Mouse (Mus musculus) intestine, embryonic 16.5 days (tissue): ENCODE results near the gene Kansl3. TPM values are rescaled to one million over a fixed set of nuclear protein-coding genes. Genes with fewer than 3 reads are reported as not detected.
A peak's percentile ranks its signal among the peaks of the same experiment; 100 is the strongest.

Source experiments
- ATAC-seq: fragments of 200-750 bp; cut with Nextera tagmentation; 2 replicates; pipeline ENCODE4 v1.8.0; 2017; ENCODE audit warnings: moderate TSS enrichment, moderate library complexity
- H3K27ac ChIP-seq: fragments of 300-500 bp; sonication (generic); 2 replicates; pipeline ENCODE4 v1.5.1; 2014; ENCODE audit warnings: mild to moderate bottlenecking, low read length
- H3K27me3 ChIP-seq: fragments of 300-500 bp; sonication (generic); replicated peaks from 2 replicates; pipeline ENCODE4 v1.6.1; 2014; ENCODE audit warnings: low read length, control low read depth, mixed read lengths; ENCODE audit not compliant: control insufficient read depth, insufficient read depth
- H3K36me3 ChIP-seq: fragments of 300-500 bp; sonication (generic); 2 replicates; pipeline ENCODE4 v1.6.1; 2014; ENCODE audit warnings: low read length, control low read depth; ENCODE audit not compliant: control insufficient read depth, insufficient read depth
- H3K4me1 ChIP-seq: fragments of 300-500 bp; sonication (generic); 2 replicates; pipeline ENCODE4 v1.6.1; 2014; ENCODE audit warnings: low read length, control low read depth, mixed read lengths; ENCODE audit not compliant: control insufficient read depth, insufficient read depth
- H3K4me2 ChIP-seq: fragments of 300-500 bp; sonication (generic); 2 replicates; pipeline ENCODE4 v1.6.1; 2014; ENCODE audit warnings: low read depth, low read length, control low read depth
- H3K4me3 ChIP-seq: fragments of 300-500 bp; sonication (generic); 2 replicates; pipeline ENCODE4 v1.5.1; 2014; ENCODE audit warnings: mild to moderate bottlenecking, low read length
- H3K9ac ChIP-seq: fragments of 300-500 bp; sonication (generic); 2 replicates; pipeline ENCODE4 v1.6.1; 2014; ENCODE audit warnings: low read depth, low read length
- H3K9me3 ChIP-seq: fragments of 300-500 bp; sonication (generic); 2 replicates; pipeline ENCODE4 v1.6.1; 2016; ENCODE audit warnings: low read length, control low read depth; ENCODE audit not compliant: control insufficient read depth
- whole genome bisulfite sequencing: fragments of 180-500 bp; shearing (Covaris S2); extraction: QIAGEN DNeasy Blood & Tissue Kit; methylation state at CpG from one replicate; pipeline ENCODE4 v1.1.7; 2014; 5-methylcytosine and 5-hydroxymethylcytosine counted together
- polyA plus RNA-seq: library from polyadenylated mRNA; unstranded; fragments of >200 nt; fragmentation: Nextera tagmentation; extraction: Ambion mirVana; gene quantifications from 2 replicates; pipeline ENCODE4 v1.2.1, GENCODE M21; 2015

The Kansl3 gene
- polyA plus RNA-seq, 1 experiment from 2014 or later, result 33.8 TPM

GRCm38 (mm10) chr1:36307495-36308280, 61.3 kb downstream of the Kansl3 start, which contains the start of gene Arid5a:
Gene Arid5a, plus strand, starts transcription at chr1:36307733.
- peaks cover 12% of the 10 kb centered on the region; the same call in 1 of the 2 replicates for H3K4me1 ChIP-seq
- no peaks in the 10 kb centered on the region for H3K36me3 ChIP-seq
- H3K9ac ChIP-seq, result peak within 1 kb of the TSS; percentile 76
- H3K4me2 ChIP-seq, result peak within 1 kb of the TSS; percentile 88
- peak; percentile 91 for ATAC-seq
- H3K9me3 ChIP-seq, result no peaks in the 10 kb centered on the region
- H3K27ac ChIP-seq, result no peak within 1 kb of the TSS; the same call in 1 of the 2 replicates
- under 1% methylated on average over 63 of the region's 65 CpGs for WGBS
- peaks cover 17% of the 10 kb centered on the region; the same call in 1 of the 2 replicates for H3K27me3 ChIP-seq
- peak within 1 kb of the TSS; percentile 71 for H3K4me3 ChIP-seq

- 69% methylated on average over 7 of the region's 7 CpGs for WGBS
- Histone ChIP-seq H3K4me3 (no peak overlapping the region), H3K36me3 (no peaks in the 10 kb centered on the region), H3K9ac (no peak overlapping the region), H3K4me1 (peaks cover 12% of the 10 kb centered on the region; the same call in 1 of the 2 replicates), H3K27me3 (peaks cover 17% of the 10 kb centered on the region; the same call in 1 of the 2 replicates), H3K27ac (no peak overlapping the region), H3K9me3 (no peaks in the 10 kb centered on the region), H3K4me2 (no peak overlapping the region)
- peak; percentile 14 for ATAC-seq
Measured at GRCm38 (mm10) chr1:36307121-36307494, 61.9 kb downstream of the Kansl3 start.

DNA sequence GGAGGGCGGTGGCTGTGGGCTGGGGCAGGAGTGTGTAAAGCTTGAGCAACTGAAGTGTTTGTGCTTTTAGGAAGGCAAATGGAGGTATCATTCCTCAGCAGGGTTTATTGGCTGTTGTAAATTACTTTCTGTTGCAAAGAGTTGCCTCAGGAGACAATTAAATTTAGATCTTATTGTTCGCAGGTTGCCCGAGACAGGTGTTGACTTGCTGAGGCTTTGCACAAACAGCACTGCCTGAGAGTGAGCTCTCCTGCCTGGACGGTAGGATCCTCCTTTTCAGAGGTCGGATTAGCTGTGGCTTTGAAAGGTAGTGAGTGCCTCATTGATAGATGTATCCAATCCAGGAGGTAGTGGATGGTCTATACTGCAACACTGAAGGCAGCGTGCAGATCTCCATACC, 62.9 kb downstream of the Kansl3 start:
- Histone ChIP-seq H3K9ac (no peak overlapping the region), H3K4me2 (no peak overlapping the region), H3K36me3 (no peaks in the 10 kb centered on the region), H3K27me3 (peaks cover 17% of the 10 kb centered on the region; the same call in 1 of the 2 replicates), H3K9me3 (no peaks in the 10 kb centered on the region), H3K27ac (no peak overlapping the region), H3K4me1 (peaks cover 12% of the 10 kb centered on the region; the same call in 1 of the 2 replicates), H3K4me3 (no peak overlapping the region)
- 66% methylated on average over 6 of the region's 6 CpGs for WGBS
- no peak for ATAC-seq

DNA sequence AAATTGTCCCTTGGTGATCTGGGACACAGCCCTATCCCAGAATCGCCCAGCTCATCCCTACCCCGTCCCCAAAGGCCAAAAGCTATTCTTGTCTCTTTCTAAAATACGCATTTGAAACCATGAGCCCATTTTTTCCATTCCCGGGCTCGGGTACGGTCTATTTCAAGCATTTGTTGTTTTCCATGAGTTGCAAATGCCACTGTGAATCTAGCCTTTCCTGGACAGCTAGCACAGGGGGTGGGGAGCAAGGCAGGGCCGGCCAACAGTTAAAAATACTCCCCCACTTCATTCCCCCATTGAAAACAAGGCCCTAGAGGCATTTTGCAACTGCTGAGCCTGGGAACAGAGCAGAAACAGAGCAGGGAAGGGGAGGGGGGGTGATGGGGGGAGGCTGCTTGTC, 64.2 kb downstream of the Kansl3 start:
- Histone ChIP-seq H3K9me3 (no peaks in the 10 kb centered on the region), H3K27ac (no peak overlapping the region), H3K36me3 (no peaks in the 10 kb centered on the region), H3K4me3 (no peak overlapping the region), H3K9ac (no peak overlapping the region), H3K4me2 (no peak overlapping the region), H3K4me1 (peaks cover 12% of the 10 kb centered on the region; the same call in 1 of the 2 replicates), H3K27me3 (peaks cover 12% of the 10 kb centered on the region; the same call in 1 of the 2 replicates)
- WGBS, result 67% methylated on average over 7 of the region's 7 CpGs
- no peak for ATAC-seq

GRCm38 (mm10) chr1:36303381-36304320, 65.3 kb downstream of the Kansl3 start:
- peak; percentile 54 for ATAC-seq
- Histone ChIP-seq H3K9me3 (no peaks in the 10 kb centered on the region), H3K9ac (peak overlapping the region; percentile 56), H3K4me3 (peak overlapping the region; percentile 44), H3K4me1 (peaks cover 10% of the 10 kb centered on the region; the same call in 1 of the 2 replicates), H3K27me3 (peaks cover 5% of the 10 kb centered on the region; the same call in 1 of the 2 replicates), H3K36me3 (no peaks in the 10 kb centered on the region), H3K27ac (no peak overlapping the region), H3K4me2 (peak overlapping the region; percentile 75)
- WGBS, result 9% methylated on average over 30 of the region's 30 CpGs

DNA sequence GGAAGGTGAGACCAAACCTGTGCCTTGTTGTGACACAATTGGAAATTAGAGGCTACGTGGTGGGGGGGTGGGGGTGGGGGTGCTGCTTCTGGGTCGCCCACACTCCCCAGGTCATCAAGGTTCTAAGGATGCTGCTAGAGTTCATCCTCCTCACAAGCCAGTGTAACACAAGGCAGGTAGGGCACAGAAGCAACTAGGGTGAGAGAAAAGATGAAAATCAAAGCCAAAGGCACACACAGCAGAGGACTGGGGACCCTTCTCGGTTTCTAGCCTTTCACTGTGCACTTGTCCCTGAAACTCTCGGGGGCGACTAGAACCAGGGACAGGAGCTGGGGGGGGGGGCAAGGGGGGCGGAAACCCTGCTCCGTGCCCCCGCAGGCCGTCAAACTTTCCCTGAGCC, 66.0 kb downstream of the Kansl3 start:
- Histone ChIP-seq H3K9ac (peak overlapping the region; percentile 56), H3K4me3 (peak overlapping the region; percentile 44), H3K27ac (no peak overlapping the region), H3K4me1 (peaks cover 6% of the 10 kb centered on the region; the same call in 1 of the 2 replicates), H3K9me3 (no peaks in the 10 kb centered on the region), H3K36me3 (no peaks in the 10 kb centered on the region), H3K27me3 (peaks cover 5% of the 10 kb centered on the region; the same call in 1 of the 2 replicates), H3K4me2 (peak overlapping the region; percentile 75)
- ATAC-seq, result no peak
- WGBS, result 12% methylated on average over 9 of the region's 9 CpGs

DNA sequence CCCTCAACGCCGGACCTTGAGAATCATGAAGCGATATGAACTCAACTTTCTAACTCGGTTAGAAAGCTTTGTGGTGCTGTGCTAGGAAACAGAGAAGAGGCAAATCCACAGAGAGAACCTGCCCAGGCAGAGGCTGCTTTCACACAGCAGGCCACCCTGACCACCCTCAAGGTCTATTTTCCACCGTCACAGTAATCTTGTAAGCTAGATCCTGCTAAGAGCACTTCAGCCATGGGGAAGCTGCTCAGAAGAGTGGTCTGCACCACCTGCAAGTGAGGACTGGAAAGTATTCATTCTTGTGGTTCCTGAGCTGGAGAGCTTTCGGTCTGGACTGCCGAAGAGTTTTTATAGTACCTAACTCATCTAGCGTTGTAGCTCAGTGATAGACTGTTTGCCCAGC, 66.7 kb downstream of the Kansl3 start:
- no peak for ATAC-seq
- H3K9me3 ChIP-seq, result no peaks in the 10 kb centered on the region
- no peak overlapping the region for H3K4me3 ChIP-seq
- no peaks in the 10 kb centered on the region for H3K36me3 ChIP-seq
- H3K9ac ChIP-seq, result no peak overlapping the region
- H3K27ac ChIP-seq, result no peak overlapping the region
- WGBS, result 78% methylated on average over 8 of the region's 8 CpGs
- peaks cover 5% of the 10 kb centered on the region; the same call in 1 of the 2 replicates for H3K27me3 ChIP-seq
- H3K4me1 ChIP-seq, result peaks cover 6% of the 10 kb centered on the region; the same call in 1 of the 2 replicates
- no peak overlapping the region for H3K4me2 ChIP-seq

DNA sequence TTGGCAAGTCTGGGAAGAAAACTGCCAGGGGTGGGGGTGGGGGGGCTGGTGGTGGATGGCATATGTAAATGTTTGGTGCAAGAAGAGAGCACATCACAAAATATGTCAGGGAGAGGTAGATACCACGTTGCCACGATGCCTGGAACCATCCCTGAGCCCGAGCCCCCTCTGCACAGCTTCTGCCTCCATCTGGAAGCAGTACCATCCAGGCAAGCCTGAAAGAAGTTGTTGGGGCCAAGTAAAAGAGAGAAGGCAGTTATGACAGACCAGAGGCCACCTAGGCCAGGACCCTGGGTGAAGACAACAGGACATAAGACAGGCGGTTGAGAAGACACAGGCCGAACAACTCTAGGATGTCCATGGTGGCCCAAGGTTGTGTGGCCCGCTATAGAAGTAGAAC, 68.5 kb downstream of the Kansl3 start:
- no peak for ATAC-seq
- Histone ChIP-seq H3K4me2 (no peak overlapping the region), H3K36me3 (no peaks in the 10 kb centered on the region), H3K9ac (no peak overlapping the region), H3K27me3 (peaks cover 5% of the 10 kb centered on the region; the same call in 1 of the 2 replicates), H3K9me3 (no peaks in the 10 kb centered on the region), H3K4me1 (peaks cover 6% of the 10 kb centered on the region; the same call in 1 of the 2 replicates), H3K4me3 (no peak overlapping the region), H3K27ac (no peak overlapping the region)
- WGBS, result 90% methylated on average over 6 of the region's 6 CpGs

- Histone ChIP-seq H3K9ac (no peak overlapping the region), H3K27ac (no peak overlapping the region), H3K4me3 (no peak overlapping the region), H3K36me3 (no peaks in the 10 kb centered on the region), H3K9me3 (no peaks in the 10 kb centered on the region), H3K27me3 (peaks cover 5% of the 10 kb centered on the region; the same call in 1 of the 2 replicates), H3K4me1 (peaks cover 6% of the 10 kb centered on the region; the same call in 1 of the 2 replicates), H3K4me2 (no peak overlapping the region)
- no peak for ATAC-seq
- 50% methylated on average over 2 of the region's 2 CpGs for WGBS
Measured at GRCm38 (mm10) chr1:36299676-36300075, 69.3 kb downstream of the Kansl3 start.
